Mouse (Mus musculus) forelimb bud, embryonic 11.5 days (tissue): Measurements from ENCODE around the gene Smg7.

Experiments used
- DNase-seq: peaks from one replicate; pipeline ENCODE4 v3.0.0-alpha.2; 2012; ENCODE audit warnings: low read depth, low spot score

Gene Smg7

GRCm38 (mm10) chr1:152808392-152808680, 94.1 kb downstream of the Smg7 start:
- no peak for DNase-seq

- DNase-seq: no peak
Measured at GRCm38 (mm10) chr1:152807619-152808391, 94.6 kb downstream of the Smg7 start.

GRCm38 (mm10) chr1:152804907-152805306, 97.5 kb downstream of the Smg7 start:
- DNase-seq: no peak

- DNase-seq: no peak
Measured at GRCm38 (mm10) chr1:152800633-152801176, 101.7 kb downstream of the Smg7 start.

GRCm38 (mm10) chr1:152799897-152800296, 102.5 kb downstream of the Smg7 start, which contains the start of gene Ncf2:
Ncf2 (plus strand) TSS chr1:152800194.
- no peak for DNase-seq

GRCm38 (mm10) chr1:152798125-152798524, 104.3 kb downstream of the Smg7 start:
- no peak for DNase-seq

- DNase-seq: no peak
Measured at GRCm38 (mm10) chr1:152796683-152797263, 105.7 kb downstream of the Smg7 start.

GRCm38 (mm10) chr1:152795688-152796255, 106.7 kb downstream of the Smg7 start:
- DNase-seq: no peak

GRCm38 (mm10) chr1:152793495-152794130, 108.8 kb downstream of the Smg7 start:
- DNase-seq: no peak

GRCm38 (mm10) chr1:152792736-152793494, 109.5 kb downstream of the Smg7 start:
- peak; percentile 41 for DNase-seq

GRCm38 (mm10) chr1:152791269-152791668, 111.2 kb downstream of the Smg7 start:
- no peak for DNase-seq

GRCm38 (mm10) chr1:152790821-152791220, 111.6 kb downstream of the Smg7 start:
- DNase-seq: no peak

- peak; percentile 79 for DNase-seq
Measured at GRCm38 (mm10) chr1:152790254-152790653, 112.2 kb downstream of the Smg7 start.

GRCm38 (mm10) chr1:152788121-152788660, 114.3 kb downstream of the Smg7 start:
- no peak for DNase-seq
